Mouse (Mus musculus) urinary bladder, adult 2 months (tissue): ENCODE data around the gene Slc25a42. TPM values are rescaled to one million over a fixed set of nuclear protein-coding genes. Genes with fewer than 3 reads are reported as not detected.
A peak's percentile ranks its signal among the peaks of the same experiment; 100 is the strongest.

Experiments used
- DNase-seq: peaks from one replicate; pipeline ENCODE4 v3.0.0; 2022; ENCODE audit warnings: low spot score
- polyA plus RNA-seq: library from polyadenylated mRNA; depleted of rRNA; stranded (reverse); fragments of >200 nt; gene quantifications from 2 replicates; pipeline ENCODE4 v1.2.3, GENCODE M21; 2012

Gene Slc25a42
- polyA plus RNA-seq, 1 experiment = 17.9 TPM

DNA sequence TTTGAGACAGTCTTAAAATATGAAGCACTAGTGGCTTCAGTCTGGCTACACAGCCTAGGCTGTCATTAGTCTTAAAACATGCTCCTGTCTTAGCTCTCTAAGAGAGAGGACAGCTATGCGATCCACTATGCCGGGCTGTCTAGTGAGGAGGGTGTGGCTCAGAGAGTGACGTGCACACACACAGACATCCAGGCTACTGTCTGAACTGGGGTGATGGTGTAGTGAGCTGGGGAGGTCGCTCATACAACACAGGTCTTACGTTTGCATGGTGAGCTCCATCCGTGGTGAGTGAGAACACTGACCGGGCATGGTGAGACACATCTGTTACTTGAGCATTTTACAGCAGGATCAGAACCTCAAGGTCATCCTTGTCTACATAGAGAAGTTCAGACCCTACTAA lies 40.9 kb downstream of the Slc25a42 start:
- no peak for DNase-seq

DNA sequence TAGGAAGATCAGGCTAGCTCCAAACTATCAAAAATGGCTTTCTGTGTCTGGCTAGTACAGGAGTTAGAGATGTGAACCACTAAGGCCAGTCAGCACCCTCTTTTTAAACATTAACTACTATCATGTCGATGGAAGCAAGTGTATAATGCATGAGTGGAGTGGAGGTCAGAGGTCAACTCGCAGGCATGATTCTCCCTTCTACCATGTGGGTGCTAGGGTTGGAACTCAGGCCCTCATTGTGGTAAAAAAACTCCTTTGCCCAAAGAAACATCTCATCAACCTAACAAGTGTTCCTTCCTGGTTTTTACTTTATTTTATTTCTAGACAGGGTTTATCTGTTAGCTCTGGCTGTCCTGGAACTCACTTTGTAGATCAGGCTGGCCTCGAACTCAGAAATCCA lies 41.4 kb downstream of the Slc25a42 start:
- no peak for DNase-seq

DNA sequence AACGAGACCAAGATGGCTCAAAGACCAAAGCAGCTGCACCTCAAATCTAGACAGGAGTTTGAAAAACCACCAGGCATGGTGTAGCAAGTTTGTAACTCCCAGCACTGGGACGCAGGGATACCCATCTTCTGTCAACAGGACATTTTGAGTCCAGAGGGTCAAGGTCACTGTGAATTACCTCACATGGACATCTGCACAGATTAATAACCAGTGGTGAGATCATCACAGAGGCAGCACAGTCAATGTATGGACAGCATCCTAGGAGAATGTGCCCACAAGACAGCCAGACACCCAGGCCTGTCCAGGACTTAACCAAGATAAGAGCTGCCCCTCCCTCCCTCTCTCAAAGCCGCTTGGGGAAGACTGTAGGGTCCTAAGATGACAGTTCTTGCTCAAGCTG lies 42.0 kb downstream of the Slc25a42 start:
- DNase-seq = no peak

DNA sequence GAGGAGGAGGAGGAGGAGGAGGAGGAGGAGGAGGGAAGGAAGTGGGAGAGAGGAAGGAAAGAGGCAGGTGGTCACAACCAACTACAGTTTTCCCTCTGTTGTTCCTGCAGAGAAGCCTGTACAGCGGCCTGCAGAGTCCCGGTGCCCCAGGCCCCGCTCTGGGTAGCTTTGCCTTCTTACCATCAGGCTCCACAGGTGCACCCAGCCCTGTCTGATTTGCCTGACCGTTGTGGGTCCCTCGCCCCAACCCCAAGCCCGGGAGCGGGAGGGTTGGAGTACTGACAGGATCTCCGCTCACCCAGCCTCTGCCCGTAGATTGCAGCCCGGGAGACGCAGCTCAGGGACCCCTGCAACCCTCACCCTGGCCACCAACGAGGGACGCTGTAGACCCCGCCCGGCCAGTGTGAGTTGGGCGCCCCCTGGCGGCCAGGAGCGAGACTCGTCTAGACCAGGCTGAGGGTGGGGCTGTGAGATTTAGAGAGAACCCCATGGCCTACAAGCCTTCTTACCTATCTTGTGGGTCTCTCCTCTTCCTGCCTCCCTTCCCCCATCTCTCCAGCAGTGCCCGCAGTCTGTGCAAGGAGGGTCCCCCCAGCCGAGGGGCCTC lies 45.5 kb downstream of the Slc25a42 start:
- DNase-seq = peak; percentile 54

DNA sequence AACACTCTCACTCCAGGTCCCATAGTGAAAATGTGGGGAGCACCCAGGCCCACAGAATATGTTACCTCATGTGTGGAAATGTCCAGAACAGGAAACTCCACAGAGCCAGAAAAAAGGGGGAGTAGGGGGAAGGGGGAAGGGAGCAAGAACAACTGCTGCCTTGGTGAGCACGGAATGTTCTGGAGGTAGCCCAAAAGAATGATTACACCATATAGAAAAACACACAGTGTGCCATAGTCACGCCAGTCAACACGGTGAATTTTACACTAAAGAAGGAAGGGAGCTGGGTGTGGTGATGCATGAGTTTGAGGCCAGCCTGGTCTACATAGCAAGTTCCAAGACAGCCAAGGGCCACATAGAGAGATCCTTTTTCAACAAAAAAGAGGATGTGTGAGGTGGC lies 48.8 kb downstream of the Slc25a42 start:
- DNase-seq = no peak

DNA sequence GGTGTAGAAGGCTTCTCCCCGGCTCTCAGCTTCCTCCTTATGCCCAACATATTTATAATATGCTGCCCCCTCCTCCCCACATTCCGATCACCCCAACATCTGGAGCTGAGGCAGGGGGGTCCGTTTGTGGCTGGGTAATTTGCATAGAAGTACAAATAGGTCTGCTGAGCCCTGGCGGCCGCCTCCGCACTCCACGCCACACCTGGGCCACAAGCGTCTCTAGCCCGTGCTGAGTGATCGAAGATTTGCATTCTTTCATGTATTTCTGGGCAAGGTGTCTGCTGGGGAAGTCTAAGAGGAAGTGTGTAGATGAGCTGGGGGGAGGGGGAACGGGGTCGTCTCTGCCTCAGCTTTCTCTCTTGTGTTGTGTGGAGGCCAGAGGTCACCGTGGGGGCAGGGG lies 52.1 kb downstream of the Slc25a42 start:
- no peak for DNase-seq

DNA sequence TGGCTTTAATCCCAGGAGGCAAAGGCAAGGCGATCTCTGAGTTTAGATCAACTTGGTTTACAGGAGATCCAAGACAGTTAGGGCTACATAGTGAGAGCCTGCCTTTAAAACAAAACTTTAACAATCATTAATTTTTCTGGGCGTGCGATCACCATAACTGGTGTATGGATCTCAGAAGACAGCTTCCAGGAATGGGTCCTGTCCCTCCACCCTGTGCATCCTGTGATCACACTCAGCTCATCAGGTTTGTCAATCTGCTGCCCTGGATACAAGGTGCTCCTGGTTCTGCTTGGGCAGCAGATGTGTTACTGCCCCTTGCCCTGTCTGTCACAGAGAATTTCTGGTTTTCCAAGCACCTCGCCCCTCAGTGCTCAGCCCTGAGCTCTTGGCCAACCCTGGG lies 52.9 kb downstream of the Slc25a42 start:
- no peak for DNase-seq

DNA sequence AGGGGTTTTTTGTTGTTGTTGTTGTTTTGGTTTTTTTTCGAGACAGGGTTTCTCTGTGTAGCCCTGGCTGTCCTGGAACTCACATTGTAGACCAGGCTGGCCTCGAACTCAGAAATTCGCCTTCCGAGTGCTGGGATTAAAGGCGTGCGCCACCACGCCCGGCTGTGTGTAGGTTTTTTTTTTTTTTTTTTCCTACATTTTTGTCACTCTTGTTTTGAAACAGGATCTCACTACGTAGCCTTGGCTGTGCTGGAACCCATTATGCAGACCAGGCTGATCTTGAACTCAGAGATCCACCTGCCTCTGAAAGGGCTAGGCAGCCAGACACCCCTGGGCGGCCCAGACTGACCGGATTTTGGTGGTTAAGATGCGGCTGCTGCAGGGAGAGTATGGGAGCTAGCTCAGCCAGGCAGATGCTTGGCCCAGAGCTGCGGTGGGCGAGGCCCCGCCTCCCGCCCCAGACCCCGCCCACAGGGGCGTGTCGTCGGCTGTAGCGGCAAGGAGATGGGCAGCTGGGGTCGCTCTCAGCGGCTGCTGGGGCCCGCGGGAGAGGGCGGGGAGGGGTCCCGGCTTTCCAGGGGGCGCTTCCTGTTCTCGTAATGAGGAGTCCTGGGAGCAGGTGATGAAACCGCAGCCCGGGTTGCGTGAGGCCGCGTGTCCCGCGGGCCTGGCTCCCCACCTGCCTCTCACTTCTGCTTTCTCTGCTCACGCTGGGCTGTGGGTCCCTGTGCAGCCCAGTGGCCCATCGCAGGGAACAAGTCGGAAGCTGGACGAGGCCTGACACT lies 53.8 kb downstream of the Slc25a42 start:
- DNase-seq = no peak

DNA sequence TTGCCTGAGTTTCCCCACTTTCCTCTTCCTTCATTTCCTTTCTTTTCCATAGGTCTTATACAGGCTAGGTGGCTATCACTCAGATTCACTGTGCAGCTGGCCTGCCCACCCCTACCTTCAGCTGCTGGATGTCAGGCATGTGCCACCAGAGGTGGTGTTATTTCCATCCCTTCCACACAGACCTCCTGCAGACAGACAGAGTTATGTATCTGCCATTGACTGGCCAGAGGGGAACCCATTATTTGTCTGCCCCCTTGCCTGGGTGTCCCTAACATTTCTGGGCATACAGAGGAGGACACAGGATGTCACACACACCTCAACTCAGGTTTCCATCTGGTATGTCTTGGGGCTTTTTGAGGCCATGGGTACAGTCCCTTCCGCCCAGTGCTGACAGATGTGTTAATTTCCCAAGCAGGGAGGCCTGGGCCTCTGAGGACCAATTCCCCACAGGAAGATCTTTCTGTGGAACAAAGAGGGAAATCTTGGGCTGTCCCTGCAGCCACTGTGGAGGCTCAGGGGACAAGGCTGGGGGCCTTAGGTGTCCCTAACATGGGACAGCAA lies 54.8 kb downstream of the Slc25a42 start:
- no peak for DNase-seq

DNA sequence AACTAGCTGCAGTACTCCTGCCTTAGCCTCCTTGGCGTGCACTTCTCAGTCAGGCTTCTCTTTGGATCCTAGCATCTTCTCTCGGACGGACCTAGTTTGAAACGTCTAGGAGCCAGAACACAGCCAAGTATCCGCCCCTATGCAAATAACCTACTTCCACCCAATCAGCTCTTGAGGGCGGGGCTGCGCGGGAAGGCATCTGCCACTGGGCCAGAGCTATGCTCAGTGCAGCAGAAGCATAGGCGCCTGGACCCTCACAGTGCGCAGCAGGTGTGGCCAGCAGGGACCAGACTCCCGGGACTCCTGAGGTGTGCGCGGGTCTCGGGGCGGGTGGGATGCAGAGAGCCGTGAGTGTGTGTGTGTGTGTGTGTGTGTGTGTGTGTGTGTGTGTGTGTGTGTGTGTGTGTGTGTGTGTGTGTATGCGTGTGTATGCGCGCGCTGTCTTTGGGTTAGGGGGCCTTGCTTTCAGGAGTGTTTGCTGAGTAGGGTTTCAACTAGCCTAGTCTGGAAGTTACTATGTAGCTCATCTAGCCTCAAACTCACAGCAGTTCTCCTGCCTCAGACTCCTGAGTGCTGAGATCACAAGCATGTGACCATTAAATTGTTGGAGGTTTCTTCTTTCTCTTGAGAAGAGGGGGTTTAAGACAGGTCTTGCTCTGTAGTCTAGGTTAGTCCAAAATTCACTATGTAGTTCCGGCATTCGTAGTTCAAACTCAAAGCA lies 59.4 kb downstream of the Slc25a42 start:
- no peak for DNase-seq

DNA sequence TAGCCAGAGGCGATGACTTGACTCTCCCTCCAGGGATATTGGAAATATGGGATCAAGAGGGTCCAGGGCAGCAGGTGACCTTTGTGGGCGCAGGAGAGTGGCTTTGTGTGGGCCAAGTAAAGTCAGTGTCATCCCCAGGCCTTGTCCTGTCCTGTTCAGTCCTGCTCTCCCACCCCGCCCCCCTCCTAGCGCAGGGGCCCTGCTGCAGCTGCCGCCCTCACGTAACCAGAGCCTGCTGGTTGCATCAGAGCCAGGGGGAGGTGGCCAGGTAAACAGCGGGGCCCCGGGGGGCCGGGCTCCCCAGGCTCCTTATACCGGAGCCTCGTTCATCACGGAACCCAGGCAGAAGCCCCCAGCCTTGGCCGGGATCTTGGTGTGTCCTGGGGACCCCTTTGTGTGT lies 61.9 kb downstream of the Slc25a42 start:
- no peak for DNase-seq

DNA sequence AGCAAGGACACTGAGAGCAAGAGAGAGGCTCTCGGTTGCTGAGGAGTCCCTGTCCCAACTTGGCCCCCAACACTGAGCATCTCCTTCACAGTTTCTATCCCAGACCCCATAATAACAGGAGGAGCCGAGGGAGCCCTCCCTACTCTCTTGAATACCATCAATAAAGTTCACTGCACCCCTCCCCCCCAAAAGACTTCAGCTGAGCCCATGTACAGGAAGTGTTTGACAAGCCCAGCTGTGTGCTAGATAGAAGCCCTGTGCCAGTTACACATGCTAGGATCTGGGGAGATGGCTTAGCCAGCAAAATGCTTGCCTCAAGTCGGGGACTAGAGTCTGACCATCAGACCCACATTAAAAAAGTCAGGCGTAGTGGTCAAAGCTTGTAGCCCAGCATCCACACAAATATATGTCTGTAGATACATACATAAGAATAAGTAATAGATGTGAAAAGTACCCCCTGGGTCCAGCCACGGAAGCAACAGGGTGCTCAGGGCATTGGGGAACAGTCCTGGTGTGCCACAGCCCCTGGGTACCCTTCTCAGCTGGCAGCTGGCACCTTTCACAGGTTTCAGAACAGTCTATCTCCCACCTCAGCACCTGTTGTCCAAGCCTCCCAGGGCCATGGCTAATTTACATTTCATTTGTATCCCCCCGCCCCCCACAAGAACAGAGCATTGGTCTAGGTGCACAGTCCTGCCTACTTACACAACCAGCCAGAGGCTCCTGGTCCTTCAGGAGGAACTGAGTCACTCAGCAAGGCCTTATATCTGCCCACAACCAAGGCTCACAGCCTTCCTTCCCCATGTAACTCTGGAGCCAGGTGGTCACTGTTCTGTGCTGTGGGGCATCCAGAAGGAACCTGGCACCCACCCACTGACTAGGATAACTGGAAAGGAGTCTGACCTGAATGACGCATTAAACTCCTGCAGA lies 64.2 kb downstream of the Slc25a42 start:
- DNase-seq = no peak

DNA sequence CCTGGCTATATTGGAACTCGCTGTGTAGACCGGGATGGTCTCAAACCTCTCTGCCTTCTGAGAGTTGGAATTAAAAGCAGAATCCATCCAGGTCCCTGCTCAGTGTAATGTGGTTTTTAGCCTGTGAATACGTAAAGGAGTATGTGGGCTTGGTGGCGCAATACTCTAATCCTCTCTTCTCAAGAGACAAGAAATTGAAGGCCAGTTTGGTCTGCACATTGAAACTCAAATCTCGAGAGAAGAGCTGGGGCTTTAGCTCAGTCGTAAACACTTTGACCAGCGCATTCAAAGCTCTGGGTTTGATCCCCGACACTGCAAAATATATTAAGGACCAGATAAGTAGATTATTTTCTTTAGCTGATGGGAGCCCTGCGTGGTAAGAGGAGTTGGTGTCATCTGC lies 72.1 kb downstream of the Slc25a42 start:
- no peak for DNase-seq

DNA sequence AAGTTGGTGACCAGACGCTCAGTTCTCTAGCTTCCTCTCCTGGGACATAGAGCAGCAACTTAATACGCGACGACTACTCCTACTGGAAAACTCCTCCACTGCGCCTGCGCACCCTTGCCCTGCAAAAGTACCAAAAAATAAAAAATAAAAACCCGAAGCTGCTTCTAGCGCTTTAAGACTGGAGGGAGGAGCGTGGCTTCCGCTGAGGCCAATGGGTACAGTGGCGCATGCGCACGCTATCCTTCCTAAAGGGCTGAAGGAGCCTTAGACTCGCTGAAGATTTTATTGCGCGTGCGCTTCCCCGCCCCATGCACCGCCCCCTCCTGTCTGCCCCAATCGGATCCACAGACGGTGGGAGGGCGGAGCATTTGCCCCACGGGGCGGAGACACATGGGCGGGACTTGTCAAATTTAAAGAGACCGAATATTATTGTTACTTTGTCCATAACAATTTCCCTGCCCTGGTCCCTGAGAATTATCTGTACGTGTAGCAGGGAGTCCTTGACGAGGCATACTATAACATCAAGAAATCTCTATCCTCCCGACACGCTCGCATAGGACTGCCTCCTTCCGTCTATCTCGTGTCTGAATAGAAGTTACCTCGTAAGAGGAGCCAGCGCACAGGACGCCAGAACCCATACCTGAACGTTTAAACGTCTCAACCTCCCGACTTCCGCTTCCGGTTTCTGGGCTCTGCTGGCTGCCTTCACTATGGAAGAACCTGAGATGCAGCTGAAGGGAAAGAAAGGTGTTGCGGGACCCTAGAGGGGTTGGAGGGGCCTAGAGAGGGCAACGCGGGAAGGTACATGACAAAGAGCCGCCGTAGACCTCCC lies 72.9 kb downstream of the Slc25a42 start, which contains the start of the genes Rfxank, Borcs8 and Mef2b:
Gene Rfxank (minus strand): TSS at position 129 of the 832 bp plus-strand sequence.
Gene Borcs8 (plus strand): TSS at position 474 of the 832 bp plus-strand sequence.
Gene Mef2b (plus strand): TSS at position 686 of the 832 bp plus-strand sequence.
- DNase-seq = peak; percentile 85

DNA sequence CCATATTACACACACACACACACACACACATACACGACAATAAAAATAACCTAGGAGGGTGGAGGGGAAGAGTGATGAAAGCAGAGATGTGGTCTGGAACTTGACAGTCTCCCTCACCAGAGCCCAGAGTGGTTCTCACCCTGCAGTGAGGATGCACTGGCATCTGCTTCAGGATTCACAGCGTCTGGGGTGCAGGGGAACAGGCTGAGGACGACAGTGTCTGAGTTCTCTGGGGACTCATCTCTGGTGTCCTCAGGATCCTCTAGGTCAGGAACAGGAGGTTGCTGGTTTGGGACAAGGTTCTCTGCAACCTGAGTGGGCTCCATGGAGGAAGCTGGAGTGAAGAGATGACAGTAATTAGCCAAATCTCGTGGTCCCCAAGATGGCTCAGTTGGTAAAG lies 74.2 kb downstream of the Slc25a42 start:
- no peak for DNase-seq

DNA sequence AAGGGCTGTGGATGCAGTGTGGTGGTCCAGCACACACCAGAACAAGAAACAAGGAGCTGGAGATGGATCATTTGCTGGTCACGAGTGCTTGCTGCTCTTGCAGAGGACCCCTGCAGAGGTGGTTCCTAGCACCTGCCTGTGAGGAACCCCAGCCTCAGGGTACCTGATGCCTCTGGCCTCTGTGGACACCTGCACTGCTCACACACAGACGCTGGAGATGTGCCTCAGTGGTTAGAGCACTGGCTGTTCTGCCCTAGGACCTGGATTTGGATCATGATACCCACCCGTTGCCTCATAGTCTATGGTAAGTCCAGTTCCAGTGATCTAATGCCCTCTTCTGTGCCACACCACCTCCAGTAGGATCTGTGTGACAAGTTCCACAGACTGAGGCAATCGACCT lies 75.5 kb downstream of the Slc25a42 start:
- DNase-seq = no peak

DNA sequence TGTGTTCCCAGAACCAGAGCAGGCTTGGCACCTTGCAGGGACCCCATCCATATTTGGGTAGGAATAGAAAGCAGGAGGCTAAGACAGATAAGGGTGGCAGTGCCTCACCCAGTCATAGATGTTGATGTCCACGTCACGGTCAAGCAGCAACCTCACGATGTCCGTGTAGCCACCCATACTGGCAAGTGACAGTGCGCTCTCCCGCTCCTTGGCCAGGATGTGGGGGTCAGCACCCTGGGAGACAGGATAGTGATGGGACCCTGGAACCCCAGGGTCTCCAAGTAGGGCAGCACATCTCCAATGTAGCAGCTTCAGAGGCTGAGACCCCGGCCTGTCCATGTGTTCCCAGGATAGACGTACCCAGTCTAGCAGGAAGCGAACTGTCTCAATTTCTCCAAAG lies 77.2 kb downstream of the Slc25a42 start:
- DNase-seq = no peak
